Mouse (Mus musculus): ENCODE results near the gene Tab1. TPM values are rescaled to one million over a fixed set of nuclear protein-coding genes. Genes with fewer than 3 reads are reported as not detected.

Tab1 gene
- polyA plus RNA-seq, 1 experiment from 2014 or later: 21.6 TPM

GRCm38 (mm10) chr15:80099477-80099876 is 33.5 kb upstream of the Tab1 start:
- Histone ChIP-seq H3K4me3 (ENCODE audit: low read depth, low read length) (no peak overlapping the region), H3K27me3 (ENCODE audit: control insufficient read depth, insufficient read depth, low read length) (no peaks in the 10 kb centered on the region), H3K9me3 (ENCODE audit: control insufficient read depth, low read length) (no peaks in the 10 kb centered on the region), H3K36me3 (ENCODE audit: control insufficient read depth, insufficient read depth, low read length) (no peaks in the 10 kb centered on the region), H3K9ac (ENCODE audit: low read depth, low read length) (no peak overlapping the region), H3K4me1 (replicated peaks; ENCODE audit: control insufficient read depth, insufficient read depth, low read length) (peaks cover 5% of the 10 kb centered on the region; the same call in 1 of the 2 replicates), H3K4me2 (replicated peaks; ENCODE audit: low read depth, low read length) (no peak overlapping the region), H3K27ac (ENCODE audit: low read depth, low read length) (no peak overlapping the region)
- DNase-seq (ENCODE audit: low spot score): no peak
- WGBS: 80% methylated on average over 3 of the region's 3 CpGs
- no peak for ATAC-seq (ENCODE audit: low FRiP score)

GRCm38 (mm10) chr15:80100196-80100595 is 32.7 kb upstream of the Tab1 start:
- WGBS: 82% methylated on average over 3 of the region's 3 CpGs
- peaks cover 5% of the 10 kb centered on the region; the same call in 1 of the 2 replicates for H3K4me1 ChIP-seq (replicated peaks; ENCODE audit: control insufficient read depth, insufficient read depth, low read length)
- ATAC-seq (ENCODE audit: low FRiP score) (no peak), DNase-seq (ENCODE audit: low spot score) (no peak)
- no peaks in the 10 kb centered on the region for H3K27me3 ChIP-seq (ENCODE audit: control insufficient read depth, insufficient read depth, low read length)
- no peak overlapping the region for H3K4me2 ChIP-seq (replicated peaks; ENCODE audit: low read depth, low read length)
- H3K36me3 ChIP-seq (ENCODE audit: control insufficient read depth, insufficient read depth, low read length): no peaks in the 10 kb centered on the region
- H3K27ac ChIP-seq (ENCODE audit: low read depth, low read length): no peak overlapping the region
- no peak overlapping the region for H3K4me3 ChIP-seq (ENCODE audit: low read depth, low read length)
- no peaks in the 10 kb centered on the region for H3K9me3 ChIP-seq (ENCODE audit: control insufficient read depth, low read length)
- no peak overlapping the region for H3K9ac ChIP-seq (ENCODE audit: low read depth, low read length)

GRCm38 (mm10) chr15:80100871-80101270 is 32.1 kb upstream of the Tab1 start:
- Histone ChIP-seq H3K9me3 (ENCODE audit: control insufficient read depth, low read length) (no peaks in the 10 kb centered on the region), H3K27ac (ENCODE audit: low read depth, low read length) (no peak overlapping the region), H3K27me3 (ENCODE audit: control insufficient read depth, insufficient read depth, low read length) (no peaks in the 10 kb centered on the region), H3K4me2 (replicated peaks; ENCODE audit: low read depth, low read length) (no peak overlapping the region), H3K36me3 (ENCODE audit: control insufficient read depth, insufficient read depth, low read length) (no peaks in the 10 kb centered on the region), H3K9ac (ENCODE audit: low read depth, low read length) (no peak overlapping the region), H3K4me1 (replicated peaks; ENCODE audit: control insufficient read depth, insufficient read depth, low read length) (peaks cover 5% of the 10 kb centered on the region; the same call in 1 of the 2 replicates), H3K4me3 (ENCODE audit: low read depth, low read length) (no peak overlapping the region)
- ATAC-seq (ENCODE audit: low FRiP score) (no peak), DNase-seq (ENCODE audit: low spot score) (no peak)
- WGBS: 84% methylated on average over 10 of the region's 10 CpGs

DNA sequence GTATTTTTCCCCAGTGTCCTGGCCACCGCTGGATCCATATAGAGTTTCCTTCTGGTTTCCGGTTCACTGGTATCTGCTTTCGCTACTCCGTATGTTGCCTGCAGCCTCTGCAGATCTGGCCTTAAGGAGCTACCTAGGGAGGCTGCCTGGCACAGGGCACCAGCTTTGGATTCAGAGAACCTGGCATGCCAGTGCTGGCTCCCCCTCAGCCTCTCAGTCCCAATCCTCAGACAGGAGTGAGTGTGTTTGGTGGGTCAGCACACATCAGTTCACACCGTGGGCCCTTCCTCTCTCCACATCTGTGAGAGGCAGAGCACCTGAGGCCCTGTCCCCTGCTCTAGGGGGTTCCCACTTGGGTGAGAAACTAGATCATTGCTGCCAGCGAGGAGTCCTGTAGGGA is 31.4 kb upstream of the Tab1 start:
- Histone ChIP-seq H3K27ac (ENCODE audit: low read depth, low read length) (no peak overlapping the region), H3K9ac (ENCODE audit: low read depth, low read length) (no peak overlapping the region), H3K4me3 (ENCODE audit: low read depth, low read length) (no peak overlapping the region), H3K36me3 (ENCODE audit: control insufficient read depth, insufficient read depth, low read length) (no peaks in the 10 kb centered on the region), H3K4me1 (replicated peaks; ENCODE audit: control insufficient read depth, insufficient read depth, low read length) (peaks cover 5% of the 10 kb centered on the region; the same call in 1 of the 2 replicates), H3K4me2 (replicated peaks; ENCODE audit: low read depth, low read length) (no peak overlapping the region), H3K27me3 (ENCODE audit: control insufficient read depth, insufficient read depth, low read length) (no peaks in the 10 kb centered on the region), H3K9me3 (ENCODE audit: control insufficient read depth, low read length) (no peaks in the 10 kb centered on the region)
- DNase-seq (ENCODE audit: low spot score) (no peak), ATAC-seq (ENCODE audit: low FRiP score) (no peak)
- 76% methylated on average over 6 of the region's 6 CpGs for WGBS

DNA sequence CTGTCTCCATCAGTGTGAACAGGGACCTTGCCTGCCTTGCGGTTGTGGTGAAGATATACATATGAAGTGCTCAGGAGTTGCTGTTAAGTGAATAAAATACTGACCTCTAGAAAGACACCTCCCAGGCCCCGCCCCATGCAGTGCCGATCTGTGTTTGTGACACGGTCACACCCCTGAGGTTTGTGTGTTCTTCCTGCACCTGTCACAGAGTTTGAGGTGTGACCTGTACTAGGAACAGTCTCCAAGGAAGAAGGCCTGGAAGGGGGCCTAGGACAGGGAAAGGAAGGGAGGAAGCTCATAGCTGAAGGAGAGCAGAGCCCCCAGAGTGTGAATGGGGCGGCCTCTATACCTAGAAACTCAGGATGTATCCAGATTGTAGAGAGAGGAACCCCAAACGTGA is 30.4 kb upstream of the Tab1 start:
- WGBS: 81% methylated on average over 6 of the region's 6 CpGs
- no peak for ATAC-seq (ENCODE audit: low FRiP score)

GRCm38 (mm10) chr15:80105490-80106410 is 27.2 kb upstream of the Tab1 start:
- Histone ChIP-seq H3K4me2 (replicated peaks; ENCODE audit: low read depth, low read length) (no peak overlapping the region), H3K27ac (ENCODE audit: low read depth, low read length) (no peak overlapping the region), H3K9ac (ENCODE audit: low read depth, low read length) (no peak overlapping the region), H3K9me3 (ENCODE audit: control insufficient read depth, low read length) (no peaks in the 10 kb centered on the region), H3K36me3 (ENCODE audit: control insufficient read depth, insufficient read depth, low read length) (no peaks in the 10 kb centered on the region), H3K4me1 (replicated peaks; ENCODE audit: control insufficient read depth, insufficient read depth, low read length) (no peaks in the 10 kb centered on the region), H3K4me3 (ENCODE audit: low read depth, low read length) (no peak overlapping the region), H3K27me3 (ENCODE audit: control insufficient read depth, insufficient read depth, low read length) (no peaks in the 10 kb centered on the region)
- WGBS: 82% methylated on average over 12 of the region's 12 CpGs
- DNase-seq (ENCODE audit: low spot score) (no peak), ATAC-seq (ENCODE audit: low FRiP score) (no peak)

More for the DNA sequence above, 30.4 kb upstream of the Tab1 start:
- no peaks in the 10 kb centered on the region for H3K27me3 ChIP-seq (ENCODE audit: control insufficient read depth, insufficient read depth, low read length)
- H3K4me2 ChIP-seq (replicated peaks; ENCODE audit: low read depth, low read length): no peak overlapping the region
- no peaks in the 10 kb centered on the region for H3K36me3 ChIP-seq (ENCODE audit: control insufficient read depth, insufficient read depth, low read length)
- DNase-seq (ENCODE audit: low spot score): no peak
- H3K9ac ChIP-seq (ENCODE audit: low read depth, low read length): no peak overlapping the region
- peaks cover 2% of the 10 kb centered on the region; the same call in 1 of the 2 replicates for H3K4me1 ChIP-seq (replicated peaks; ENCODE audit: control insufficient read depth, insufficient read depth, low read length)
- H3K9me3 ChIP-seq (ENCODE audit: control insufficient read depth, low read length): no peaks in the 10 kb centered on the region
- no peak overlapping the region for H3K4me3 ChIP-seq (ENCODE audit: low read depth, low read length)
- H3K27ac ChIP-seq (ENCODE audit: low read depth, low read length): no peak overlapping the region

- H3K4me3 ChIP-seq (ENCODE audit: low read depth, low read length): no peak overlapping the region
- 95% methylated on average over 8 of the region's 8 CpGs for WGBS
- H3K4me1 ChIP-seq (replicated peaks; ENCODE audit: control insufficient read depth, insufficient read depth, low read length): no peaks in the 10 kb centered on the region
- no peak for DNase-seq (ENCODE audit: low spot score)
- no peak for ATAC-seq (ENCODE audit: low FRiP score)
- no peaks in the 10 kb centered on the region for H3K36me3 ChIP-seq (ENCODE audit: control insufficient read depth, insufficient read depth, low read length)
- H3K9ac ChIP-seq (ENCODE audit: low read depth, low read length): no peak overlapping the region
- no peak overlapping the region for H3K27ac ChIP-seq (ENCODE audit: low read depth, low read length)
- no peaks in the 10 kb centered on the region for H3K9me3 ChIP-seq (ENCODE audit: control insufficient read depth, low read length)
- no peak overlapping the region for H3K4me2 ChIP-seq (replicated peaks; ENCODE audit: low read depth, low read length)
- no peaks in the 10 kb centered on the region for H3K27me3 ChIP-seq (ENCODE audit: control insufficient read depth, insufficient read depth, low read length)
These were observed 25.8 kb upstream of the Tab1 start for GRCm38 (mm10) chr15:80107143-80107542.

DNA sequence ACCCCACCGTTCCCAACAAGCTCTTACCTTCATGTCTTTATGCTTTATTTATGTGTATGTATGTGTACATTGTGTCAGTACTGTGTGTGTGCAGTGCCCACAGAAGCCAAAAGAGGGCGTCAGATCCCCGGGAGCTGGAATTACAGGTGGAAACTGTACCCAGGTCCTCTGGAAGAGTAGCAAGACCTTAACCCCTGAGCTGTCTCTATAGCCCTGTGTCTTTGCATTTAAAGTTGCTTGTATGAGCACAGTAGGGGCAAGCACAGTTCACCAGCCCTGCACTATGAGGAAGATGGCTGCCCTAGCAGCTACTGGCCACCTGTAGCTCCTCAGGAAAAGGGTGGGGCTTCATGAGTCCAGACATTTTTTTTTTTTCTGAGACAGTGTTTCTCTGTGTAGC is 25.4 kb upstream of the Tab1 start:
- H3K4me2 ChIP-seq (replicated peaks; ENCODE audit: low read depth, low read length): no peak overlapping the region

GRCm38 (mm10) chr15:80111436-80111835 is 21.5 kb upstream of the Tab1 start:
- Histone ChIP-seq H3K4me2 (replicated peaks; ENCODE audit: low read depth, low read length) (no peak overlapping the region), H3K9me3 (ENCODE audit: control insufficient read depth, low read length) (no peaks in the 10 kb centered on the region), H3K27ac (ENCODE audit: low read depth, low read length) (no peak overlapping the region), H3K4me3 (ENCODE audit: low read depth, low read length) (no peak overlapping the region), H3K36me3 (ENCODE audit: control insufficient read depth, insufficient read depth, low read length) (no peaks in the 10 kb centered on the region), H3K4me1 (replicated peaks; ENCODE audit: control insufficient read depth, insufficient read depth, low read length) (no peaks in the 10 kb centered on the region), H3K27me3 (ENCODE audit: control insufficient read depth, insufficient read depth, low read length) (no peaks in the 10 kb centered on the region), H3K9ac (ENCODE audit: low read depth, low read length) (no peak overlapping the region)
- WGBS: 88% methylated on average over 12 of the region's 12 CpGs
- ATAC-seq (ENCODE audit: low FRiP score): no peak
- DNase-seq (ENCODE audit: low spot score): no peak

More for the DNA sequence above, 25.4 kb upstream of the Tab1 start:
- H3K4me1 ChIP-seq (replicated peaks; ENCODE audit: control insufficient read depth, insufficient read depth, low read length): no peaks in the 10 kb centered on the region
- H3K36me3 ChIP-seq (ENCODE audit: control insufficient read depth, insufficient read depth, low read length): no peaks in the 10 kb centered on the region
- no peak overlapping the region for H3K9ac ChIP-seq (ENCODE audit: low read depth, low read length)
- H3K27me3 ChIP-seq (ENCODE audit: control insufficient read depth, insufficient read depth, low read length): no peaks in the 10 kb centered on the region
- no peak overlapping the region for H3K27ac ChIP-seq (ENCODE audit: low read depth, low read length)
- no peak for DNase-seq (ENCODE audit: low spot score)
- ATAC-seq (ENCODE audit: low FRiP score): no peak
- H3K9me3 ChIP-seq (ENCODE audit: control insufficient read depth, low read length): no peaks in the 10 kb centered on the region
- WGBS: 91% methylated on average over 3 of the region's 3 CpGs
- no peak overlapping the region for H3K4me3 ChIP-seq (ENCODE audit: low read depth, low read length)
